Mouse (Mus musculus) lung, postnatal 0 days (tissue): ENCODE data around the gene Cdk5r2.

Source experiments
- CTCF ChIP-seq: IDR thresholded peaks from 2 replicates; pipeline ENCODE4 v1.5.1; 2016; ENCODE audit warnings: antibody characterized with exemption, mild to moderate bottlenecking
- EP300 ChIP-seq: IDR thresholded peaks from 2 replicates; pipeline ENCODE4 v1.6.1; 2016; ENCODE audit warnings: antibody characterized with exemption, mild to moderate bottlenecking, control low read depth

DNA sequence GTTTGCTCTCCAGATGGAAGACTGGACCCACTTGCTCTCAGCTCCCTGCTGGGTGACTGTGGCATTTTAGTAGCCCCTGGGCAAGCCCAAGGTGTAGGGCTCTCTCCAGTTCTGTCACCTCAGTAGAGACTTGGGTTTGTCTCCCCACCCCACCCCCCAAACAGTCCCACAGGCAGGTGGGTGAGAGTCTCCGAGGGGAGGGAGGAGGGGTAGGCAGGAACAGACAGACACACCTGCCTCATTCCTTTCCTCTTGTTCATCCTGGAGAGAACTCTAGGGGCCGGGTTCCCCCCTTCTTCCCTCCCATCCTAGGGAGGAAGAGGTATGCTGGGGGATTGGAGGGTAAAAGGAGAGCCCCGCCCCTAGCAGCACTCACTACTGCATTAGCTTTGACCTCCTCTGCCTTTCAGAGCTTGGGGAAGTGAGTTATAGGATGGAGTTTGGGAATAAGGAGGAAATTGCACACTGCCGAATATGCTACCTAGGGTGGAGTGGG, 49.3 kb upstream of the Cdk5r2 start:
- TF ChIP-seq CTCF (no peak), EP300 (no peak)
